13 mouse cellular contexts compared by ENCODE assay signal in the genomic region with DNA sequence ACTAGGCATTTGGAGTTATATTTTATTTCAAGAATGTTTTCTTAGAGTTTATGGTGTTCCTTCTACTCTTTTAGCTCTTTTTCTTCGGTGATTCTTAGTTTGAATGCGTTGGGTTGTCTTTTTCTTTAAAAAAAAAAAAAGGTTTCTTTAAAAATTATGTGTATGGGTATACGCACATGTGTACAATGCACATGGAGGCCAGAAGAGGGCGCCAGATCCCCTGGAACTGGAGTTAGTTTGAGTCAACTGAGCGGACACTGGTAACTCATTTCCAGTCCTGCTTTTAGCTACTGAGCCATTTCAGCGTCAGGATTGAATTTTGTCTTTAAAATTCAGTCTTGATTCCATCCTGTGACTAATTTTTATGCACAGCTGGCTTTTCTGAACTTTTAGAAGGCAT.
DNase-seq lines count a peak whose midpoint lies in the region; ATAC-seq and TF ChIP-seq lines count a peak whose summit lies in the region.
"Had no signal": no experiment of that assay in that cellular context is flagged by ENCODE, and none has a peak within 500 bp of the region (broad histone marks: within the 10 kb centered on the region; RNA-seq: fewer than 3 reads in every experiment).

No protein-coding gene starts in this region.

- no peak overlapping the region for H3K4me3 ChIP-seq in liver, postnatal 0 days (ENCODE audit: low read depth, low read length)
- H3K4me3 ChIP-seq in E14TG2a.4 (replicated peaks; ENCODE audit: low read length) = no peak overlapping the region
- no peak overlapping the region for H3K4me3 ChIP-seq in stomach, postnatal 0 days (ENCODE audit: low read depth, low read length)
- H3K4me3 ChIP-seq: heart, embryonic 10.5 days; limb, embryonic 15.5 days; stomach, embryonic 15.5 days had no signal

- 0 out of 2 replicates have a peak, but pooled peaks have one; percentile 22 for TF ChIP-seq CTCF in liver, postnatal 0 days (IDR thresholded peaks at IDR 0.05; ENCODE audit: low read depth)
- peak; percentile 64 for TF ChIP-seq CTCF in E14TG2a.4 (conservative IDR thresholded peaks at IDR 0.05; ENCODE audit: low read length)
- peak; percentile 24; the same call in 1 of the 2 replicates for TF ChIP-seq CTCF in stomach, postnatal 0 days (IDR thresholded peaks at IDR 0.05; ENCODE audit: low read depth)

- TF ChIP-seq EP300 in liver, postnatal 0 days (IDR thresholded peaks at IDR 0.05; ENCODE audit: low read depth) = no peak
- TF ChIP-seq EP300 in stomach, postnatal 0 days (optimal IDR thresholded peaks at IDR 0.05) = no peak

- WGBS in liver, postnatal 0 days (ENCODE audit: insufficient replicate concordance) = 66% methylated on average over 6 of the region's 6 CpGs
- 74% methylated on average over 6 of the region's 6 CpGs for WGBS in stomach, postnatal 0 days

- H3K9me3 ChIP-seq in liver, postnatal 0 days (ENCODE audit: low read length) = no peaks in the 10 kb centered on the region
- no peaks in the 10 kb centered on the region for H3K9me3 ChIP-seq in E14TG2a.4 (ENCODE audit: low read length)
- H3K9me3 ChIP-seq in stomach, postnatal 0 days (ENCODE audit: control insufficient read depth, low read length) = no peaks in the 10 kb centered on the region
- H3K9me3 ChIP-seq: heart, embryonic 10.5 days; limb, embryonic 15.5 days; stomach, embryonic 15.5 days had no signal

- no peak for ATAC-seq in liver, postnatal 0 days
- ATAC-seq in stomach, postnatal 0 days (ENCODE audit: low FRiP score, low TSS enrichment) = no peak

- intact Hi-C loops in left cerebral cortex, postnatal 10 days (cut with DNase I) = no loop called here

- H3K27me3 ChIP-seq in liver, postnatal 0 days (ENCODE audit: insufficient read depth, low read length) = no peaks in the 10 kb centered on the region
- H3K27me3 ChIP-seq in E14TG2a.4 (ENCODE audit: insufficient read depth, low read length) = no peaks in the 10 kb centered on the region
- no peaks in the 10 kb centered on the region for H3K27me3 ChIP-seq in stomach, postnatal 0 days (ENCODE audit: control insufficient read depth, insufficient read depth, low read length)
- H3K27me3 ChIP-seq: limb, embryonic 15.5 days; stomach, embryonic 15.5 days had no signal

- no peaks in the 10 kb centered on the region for H3K4me1 ChIP-seq in liver, postnatal 0 days (ENCODE audit: insufficient read depth)
- H3K4me1 ChIP-seq in E14TG2a.4 (replicated peaks; ENCODE audit: low read depth, low read length) = no peaks in the 10 kb centered on the region
- no peaks in the 10 kb centered on the region for H3K4me1 ChIP-seq in stomach, postnatal 0 days (replicated peaks; ENCODE audit: control insufficient read depth, insufficient read depth)
- H3K4me1 ChIP-seq: heart, embryonic 10.5 days; limb, embryonic 15.5 days; stomach, embryonic 15.5 days had no signal

- no peak for DNase-seq in liver, postnatal 0 days
- DNase-seq in liver (no peak), NIH3T3 (ENCODE audit: low read depth) (peak; percentile 29)
- DNase-seq in stomach, postnatal 0 days (ENCODE audit: low spot score) = no peak
- no peak for DNase-seq in left cerebral cortex, postnatal 10 days (ENCODE audit: extremely low spot score in 1 of 2, low spot score in 2 of 2)
- no peak for DNase-seq in frontal cortex, postnatal 36 days (ENCODE audit: low spot score in 2 of 2)
- DNase-seq: adrenal gland, postnatal 14 days; cerebellum, adult 9-11 months; gastrocnemius, postnatal 14 days had no signal

- H3K9ac ChIP-seq in liver, postnatal 0 days (replicated peaks) = no peak overlapping the region
- no peak overlapping the region for H3K9ac ChIP-seq in stomach, postnatal 0 days (ENCODE audit: low read length)
- H3K9ac ChIP-seq: limb, embryonic 15.5 days; stomach, embryonic 15.5 days had no signal

- no peaks in the 10 kb centered on the region for H3K36me3 ChIP-seq in liver, postnatal 0 days (replicated peaks; ENCODE audit: insufficient read depth, low read length)
- H3K36me3 ChIP-seq in E14TG2a.4 (ENCODE audit: insufficient read depth, low read length) = no peaks in the 10 kb centered on the region
- H3K36me3 ChIP-seq in stomach, postnatal 0 days (ENCODE audit: control insufficient read depth, insufficient read depth, low read length) = no peaks in the 10 kb centered on the region
- H3K36me3 ChIP-seq: heart, embryonic 10.5 days; limb, embryonic 15.5 days; stomach, embryonic 15.5 days had no signal

- H3K4me2 ChIP-seq in liver, postnatal 0 days (ENCODE audit: low read depth, low read length) = no peak overlapping the region
- H3K4me2 ChIP-seq in stomach, postnatal 0 days (replicated peaks; ENCODE audit: low read depth) = no peak overlapping the region
- H3K4me2 ChIP-seq: limb, embryonic 15.5 days; stomach, embryonic 15.5 days had no signal

- H3K27ac ChIP-seq in liver, postnatal 0 days (ENCODE audit: low read depth) = no peak overlapping the region
- H3K27ac ChIP-seq in stomach, postnatal 0 days (replicated peaks) = no peak overlapping the region
- H3K27ac ChIP-seq: heart, embryonic 10.5 days; limb, embryonic 15.5 days; stomach, embryonic 15.5 days had no signal
